Mouse (Mus musculus) cortical plate, adult 2 months (tissue): ENCODE data around the gene Vmn1r54. TPM values are rescaled to one million over a fixed set of nuclear protein-coding genes. Genes with fewer than 3 reads are reported as not detected.

Experiments used
- H3K27ac ChIP-seq: fragments of 200-500 bp; 2 replicates; pipeline ENCODE4 v1.5.1; 2012; ENCODE audit warnings: low read length, control low read depth, inconsistent platforms; ENCODE audit not compliant: insufficient read depth
- H3K4me1 ChIP-seq: fragments of 200-500 bp; 2 replicates; pipeline ENCODE4 v1.6.1; 2011; ENCODE audit warnings: low read length; ENCODE audit not compliant: control insufficient read depth, insufficient read depth
- H3K4me3 ChIP-seq: fragments of 200-500 bp; 2 replicates; pipeline ENCODE4 v1.5.1; 2011; ENCODE audit warnings: mild to moderate bottlenecking, low read length, control low read depth; ENCODE audit not compliant: insufficient read depth
- CTCF ChIP-seq: fragments of 200-500 bp; IDR thresholded peaks from 2 replicates; pipeline ENCODE4 v1.5.1; 2011; ENCODE audit warnings: mild to moderate bottlenecking, control low read depth, low read length; ENCODE audit not compliant: insufficient read depth; ENCODE audit errors: extremely low read depth
- POLR2A ChIP-seq: fragments of 200-500 bp; IDR thresholded peaks from 2 replicates; pipeline ENCODE4 v1.6.1; 2011; ENCODE audit warnings: mild to moderate bottlenecking, low read length, control low read depth; ENCODE audit not compliant: insufficient read depth; ENCODE audit errors: extremely low read depth
- polyA plus RNA-seq: library from polyadenylated mRNA; depleted of rRNA; stranded (reverse); fragments of >200 nt; gene quantifications from 2 replicates; pipeline ENCODE4 v1.2.3, GENCODE M21; 2012; rRNA removed

Vmn1r54 gene
- polyA plus RNA-seq, 1 experiment = not detected

- TF ChIP-seq CTCF (no peak), POLR2A (no peak)
- Histone ChIP-seq H3K4me3 (no peak overlapping the region), H3K4me1 (no peaks in the 10 kb centered on the region), H3K27ac (no peak overlapping the region)
These were observed 63.0 kb downstream of the Vmn1r54 start for GRCm38 (mm10) chr6:90308839-90309778.

DNA sequence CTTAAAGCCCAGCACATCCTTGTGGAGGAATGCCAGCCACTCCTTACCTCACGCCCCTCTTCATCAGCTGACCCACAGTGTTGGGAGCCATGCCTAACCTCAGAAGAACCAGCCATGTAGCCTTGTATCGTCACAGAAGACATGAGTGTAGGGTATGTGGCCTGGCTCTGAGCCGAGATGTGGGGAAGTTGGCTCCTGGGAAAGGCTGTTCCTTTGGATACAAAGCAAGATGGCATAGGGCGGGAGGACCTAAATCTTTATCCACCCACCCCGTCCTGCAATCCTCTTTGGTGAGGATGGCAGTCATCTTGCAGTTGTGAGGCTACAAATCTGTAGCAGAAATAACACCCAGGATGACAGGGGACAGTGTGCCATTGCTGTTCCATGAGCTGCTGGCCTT, 69.9 kb downstream of the Vmn1r54 start:
- Histone ChIP-seq H3K27ac (no peak overlapping the region), H3K4me3 (no peak overlapping the region), H3K4me1 (no peaks in the 10 kb centered on the region)
- TF ChIP-seq POLR2A (no peak), CTCF (no peak)

DNA sequence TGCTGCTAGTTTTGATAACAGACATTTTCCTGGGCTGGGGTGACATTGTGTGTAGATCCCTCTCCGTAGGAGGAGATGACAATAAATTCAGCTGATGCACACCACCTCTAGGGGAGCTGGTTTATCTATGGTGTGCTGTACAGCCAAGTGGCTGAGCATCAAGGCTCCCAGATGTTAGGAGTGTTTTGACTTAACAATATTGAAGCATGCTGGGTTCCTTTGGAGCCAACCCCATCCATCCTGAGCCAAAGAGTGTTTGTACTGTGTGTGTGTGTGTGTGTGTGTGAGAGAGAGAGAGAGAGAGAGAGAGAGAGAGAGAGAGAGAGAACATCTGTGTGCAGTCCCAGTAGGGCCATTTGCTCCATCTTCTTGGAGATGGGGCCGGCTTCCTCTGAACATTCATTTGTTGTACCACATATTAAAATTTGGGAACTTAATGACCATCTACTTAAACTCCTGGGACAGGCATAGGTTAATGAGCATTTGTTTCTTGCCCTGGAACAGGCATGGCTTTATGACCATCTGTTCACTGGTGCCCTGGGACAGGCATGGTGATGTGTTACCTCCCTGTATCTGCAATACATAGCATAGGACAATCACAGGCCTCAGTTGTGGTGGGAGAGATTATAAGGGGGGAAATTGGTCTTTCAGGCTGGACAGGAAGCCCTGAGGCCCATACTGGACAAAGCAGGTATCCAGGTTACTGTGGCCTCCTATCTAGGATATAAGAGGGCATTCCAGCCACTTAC, 71.6 kb downstream of the Vmn1r54 start:
- Histone ChIP-seq H3K27ac (no peak overlapping the region), H3K4me3 (no peak overlapping the region), H3K4me1 (no peaks in the 10 kb centered on the region)
- TF ChIP-seq POLR2A (no peak), CTCF (no peak)

GRCm38 (mm10) chr6:90319019-90319418, 72.9 kb downstream of the Vmn1r54 start:
- Histone ChIP-seq H3K4me1 (no peaks in the 10 kb centered on the region), H3K27ac (no peak overlapping the region), H3K4me3 (no peak overlapping the region)
- no peak for TF ChIP-seq POLR2A
- TF ChIP-seq CTCF = no peak

- TF ChIP-seq CTCF (no peak), POLR2A (no peak)
- Histone ChIP-seq H3K27ac (no peak overlapping the region), H3K4me1 (no peaks in the 10 kb centered on the region)
These were observed 73.5 kb downstream of the Vmn1r54 start for GRCm38 (mm10) chr6:90319475-90320191.

DNA sequence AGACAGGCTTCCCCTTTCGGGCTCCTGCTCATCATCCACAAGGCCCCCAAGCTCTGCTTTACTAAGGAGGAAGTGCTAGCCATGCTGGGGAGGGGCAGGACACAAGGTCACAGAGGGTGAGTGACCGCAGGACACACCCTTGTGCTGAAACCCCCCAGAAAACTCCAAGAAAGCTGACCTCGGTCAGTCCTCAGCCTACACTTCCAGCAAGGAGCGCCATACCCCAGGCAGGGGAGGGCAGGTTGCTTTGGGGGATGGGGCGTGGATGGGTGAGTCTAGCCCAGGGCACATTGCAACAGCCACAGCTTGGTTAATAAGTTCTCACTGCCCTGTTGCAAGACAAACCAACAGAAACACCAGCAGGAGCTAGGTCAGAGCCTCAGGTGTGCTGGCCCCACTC, 74.3 kb downstream of the Vmn1r54 start:
- no peak for TF ChIP-seq CTCF
- TF ChIP-seq POLR2A = no peak
- H3K4me1 ChIP-seq = no peaks in the 10 kb centered on the region
- no peak overlapping the region for H3K27ac ChIP-seq
- H3K4me3 ChIP-seq = no peak overlapping the region

More at GRCm38 (mm10) chr6:90319475-90320191, 73.5 kb downstream of the Vmn1r54 start:
- no peak overlapping the region for H3K4me3 ChIP-seq

Other genes starting within 250 kb of the Vmn1r54 start
- gene Vmn1r47, start 230.2 kb upstream of the Vmn1r54 start, polyA plus RNA-seq = not detected in 2 replicates
- gene Vmn1r48, start 209.5 kb upstream of the Vmn1r54 start, polyA plus RNA-seq = not detected in 2 replicates
- not detected in 2 replicates for gene Vmn1r49, start 167.8 kb upstream of the Vmn1r54 start, polyA plus RNA-seq
- gene Vmn1r50, start 144.9 kb upstream of the Vmn1r54 start, polyA plus RNA-seq = not detected in 2 replicates
- gene Vmn1r51, start 123.7 kb upstream of the Vmn1r54 start, polyA plus RNA-seq = not detected in 2 replicates
- not detected in 2 replicates for gene Vmn1r52, start 71.5 kb upstream of the Vmn1r54 start, polyA plus RNA-seq
- gene V1ra8, start 43.5 kb upstream of the Vmn1r54 start, polyA plus RNA-seq = not detected in 2 replicates
- gene Vmn1r53, start 21.9 kb upstream of the Vmn1r54 start, polyA plus RNA-seq = not detected in 2 replicates
- not detected in 2 replicates for gene BC048671, start 54.9 kb downstream of the Vmn1r54 start, polyA plus RNA-seq
- 0.06 and 0.17 TPM in 2 replicates for gene Chst13, start 78.9 kb downstream of the Vmn1r54 start, polyA plus RNA-seq
- gene Uroc1, start 87.0 kb downstream of the Vmn1r54 start, polyA plus RNA-seq = 0.04 TPM in 1 of 2 replicates, not detected in the other
- 17.3 and 18.2 TPM in 2 replicates for gene Zxdc, start 123.2 kb downstream of the Vmn1r54 start, polyA plus RNA-seq
- gene Cfap100, start 182.5 kb downstream of the Vmn1r54 start, polyA plus RNA-seq = 8.9 and 9.5 TPM in 2 replicates
- gene Klf15, start 216.3 kb downstream of the Vmn1r54 start, polyA plus RNA-seq = 31.9 and 33.0 TPM in 2 replicates
- 77.0 and 83.1 TPM in 2 replicates for gene Aldh1l1, start 240.1 kb downstream of the Vmn1r54 start, polyA plus RNA-seq